ENCODE assay signal across 25 mouse cellular contexts in genomic region chr11:58357844-58358534, GRCm38 (mm10). TPM values are rescaled to one million over a fixed set of nuclear protein-coding genes. Genes with fewer than 3 reads are reported as not detected.
DNase-seq lines count a peak whose midpoint lies in the region; ATAC-seq lines count a peak whose summit lies in the region.
"Had no signal": no experiment of that assay in that cellular context is flagged by ENCODE, and none has a peak within 500 bp of the region (broad histone marks: within the 10 kb centered on the region; RNA-seq: fewer than 3 reads in every experiment).

No protein-coding gene starts in this region.

- no peaks in the 10 kb centered on the region for H3K9me3 ChIP-seq in kidney, embryonic 15.5 days (replicated peaks)
- H3K9me3 ChIP-seq in liver, embryonic 15.5 days (replicated peaks) = no peaks in the 10 kb centered on the region
- H3K9me3 ChIP-seq in liver, embryonic 12.5 days (replicated peaks) = no peaks in the 10 kb centered on the region
- no peaks in the 10 kb centered on the region for H3K9me3 ChIP-seq in forebrain, embryonic 13.5 days (replicated peaks)
- H3K9me3 ChIP-seq: embryonic facial prominence, embryonic 12.5 days; heart, embryonic 15.5 days; neural tube, embryonic 13.5 days had no signal

- no peaks in the 10 kb centered on the region for H3K36me3 ChIP-seq in kidney, embryonic 15.5 days
- H3K36me3 ChIP-seq in liver, embryonic 15.5 days (replicated peaks) = no peaks in the 10 kb centered on the region
- no peaks in the 10 kb centered on the region for H3K36me3 ChIP-seq in liver, embryonic 12.5 days
- no peaks in the 10 kb centered on the region for H3K36me3 ChIP-seq in forebrain, embryonic 13.5 days (ENCODE audit: poor library complexity, severe bottlenecking)
- H3K36me3 ChIP-seq: embryonic facial prominence, embryonic 12.5 days; heart, embryonic 15.5 days; neural tube, embryonic 13.5 days had no signal

- ATAC-seq in kidney, embryonic 15.5 days (replicated peaks; ENCODE audit: low FRiP score) = no peak
- ATAC-seq in liver, embryonic 15.5 days (ENCODE audit: insufficient read depth) = no peak
- ATAC-seq in liver, embryonic 12.5 days = no peak
- peak; percentile 51 for ATAC-seq in megakaryocyte progenitor cell, adult 5-6 weeks (replicated peaks; ENCODE audit: poor library complexity)
- ATAC-seq in forebrain, embryonic 13.5 days = no peak
- ATAC-seq: forebrain, embryonic 16.5 days; hindbrain, embryonic 16.5 days; lung, postnatal 0 days had no signal

- 84% methylated on average over 6 of the region's 6 CpGs for WGBS in kidney, embryonic 15.5 days
- WGBS in liver, embryonic 15.5 days (ENCODE audit: insufficient replicate concordance) = 57% methylated on average over 6 of the region's 6 CpGs
- WGBS in liver, embryonic 12.5 days (ENCODE audit: insufficient replicate concordance) = 63% methylated on average over 6 of the region's 6 CpGs
- WGBS in forebrain, embryonic 13.5 days = 83% methylated on average over 6 of the region's 6 CpGs

- H3K4me2 ChIP-seq in kidney, embryonic 15.5 days = no peak overlapping the region
- H3K4me2 ChIP-seq in liver, embryonic 15.5 days = no peak overlapping the region
- no peak overlapping the region for H3K4me2 ChIP-seq in liver, embryonic 12.5 days
- H3K4me2 ChIP-seq in forebrain, embryonic 13.5 days = no peak overlapping the region
- H3K4me2 ChIP-seq: embryonic facial prominence, embryonic 12.5 days; heart, embryonic 15.5 days; neural tube, embryonic 13.5 days had no signal

- H3K27ac ChIP-seq in kidney, embryonic 15.5 days = no peak overlapping the region
- H3K27ac ChIP-seq in liver, embryonic 15.5 days (replicated peaks) = 0 out of 2 replicates have a peak overlapping the region, but pooled peaks have one; percentile 15
- H3K27ac ChIP-seq in liver, embryonic 12.5 days = no peak overlapping the region
- H3K27ac ChIP-seq in forebrain, embryonic 13.5 days = no peak overlapping the region
- H3K27ac ChIP-seq: embryonic facial prominence, embryonic 12.5 days; heart, adult 2 months; heart, embryonic 15.5 days; neural tube, embryonic 13.5 days had no signal

- H3K4me1 ChIP-seq in kidney, embryonic 15.5 days = no peaks in the 10 kb centered on the region
- H3K4me1 ChIP-seq in liver, embryonic 15.5 days (replicated peaks) = peaks cover 51% of the 10 kb centered on the region
- H3K4me1 ChIP-seq in liver, embryonic 12.5 days = peaks cover 53% of the 10 kb centered on the region
- no peaks in the 10 kb centered on the region for H3K4me1 ChIP-seq in forebrain, embryonic 13.5 days
- H3K4me1 ChIP-seq: heart, embryonic 15.5 days; neural tube, embryonic 13.5 days had no signal

- no peak overlapping the region for H3K4me3 ChIP-seq in kidney, embryonic 15.5 days (replicated peaks)
- no peak overlapping the region for H3K4me3 ChIP-seq in liver, embryonic 15.5 days (replicated peaks)
- H3K4me3 ChIP-seq in liver, embryonic 12.5 days = no peak overlapping the region
- no peak overlapping the region for H3K4me3 ChIP-seq in forebrain, embryonic 13.5 days
- H3K4me3 ChIP-seq: embryonic facial prominence, embryonic 12.5 days; heart, adult 2 months; heart, embryonic 15.5 days; neural tube, embryonic 13.5 days had no signal

- H3K27me3 ChIP-seq in kidney, embryonic 15.5 days = no peaks in the 10 kb centered on the region
- H3K27me3 ChIP-seq in liver, embryonic 15.5 days = no peaks in the 10 kb centered on the region
- H3K27me3 ChIP-seq in liver, embryonic 12.5 days (replicated peaks) = peaks cover 7% of the 10 kb centered on the region; the same call in 1 of the 2 replicates
- H3K27me3 ChIP-seq in forebrain, embryonic 13.5 days = no peaks in the 10 kb centered on the region
- H3K27me3 ChIP-seq: embryonic facial prominence, embryonic 12.5 days; heart, embryonic 15.5 days; neural tube, embryonic 13.5 days had no signal

- no peak overlapping the region for H3K9ac ChIP-seq in kidney, embryonic 15.5 days
- H3K9ac ChIP-seq in liver, embryonic 15.5 days = no peak overlapping the region
- no peak overlapping the region for H3K9ac ChIP-seq in liver, embryonic 12.5 days
- no peak overlapping the region for H3K9ac ChIP-seq in forebrain, embryonic 13.5 days
- H3K9ac ChIP-seq: embryonic facial prominence, embryonic 12.5 days; heart, embryonic 15.5 days; neural tube, embryonic 13.5 days had no signal

- DNase-seq in kidney, adult 8-10 months = peak; percentile 16 to 22
- DNase-seq in lung, adult 18-20 months = no peak
- DNase-seq: B cell, adult 2 months; cerebellum, adult 11-12 months; gastrocnemius, postnatal 25 days; heart, adult 2 months; heart, postnatal 4 days; layer of hippocampus, postnatal 36 days; midbrain, embryonic 14.5 days; thymus, postnatal 4 days had no signal

RNA-seq across cellular contexts. Expression of gene Lypd8, which starts 20.9 kb away (rescaled TPM):
- polyA plus RNA-seq in kidney, embryonic 15.5 days (2015; fragmentation: Nextera tagmentation; extraction: Ambion mirVana) = 0.23 and 4.5 TPM in 2 replicates
- 0.97 and 1.5 TPM in 2 replicates for polyA plus RNA-seq in liver, embryonic 15.5 days (2015; fragmentation: Nextera tagmentation; extraction: Ambion mirVana)
- polyA plus RNA-seq in liver, embryonic 12.5 days (2016; fragmentation: Nextera tagmentation; extraction: Ambion mirVana) = 0.19 TPM in 1 of 2 replicates, not detected in the other
- total RNA-seq in megakaryocyte progenitor cell, adult 5-6 weeks (2015) = not detected in 2 replicates
- not detected in 2 replicates for total RNA-seq in megakaryocyte progenitor cell, adult 5-6 weeks (2017)
- 0.31 TPM in 1 of 2 replicates, not detected in the other for polyA plus RNA-seq in forebrain, embryonic 13.5 days (2015; fragmentation: Nextera tagmentation; extraction: Ambion mirVana)
- total RNA-seq: adrenal gland, postnatal 36 days; gastrocnemius, postnatal 25 days; heart, adult 2 months; heart, postnatal 4 days; left cerebral cortex, postnatal 36 days; liver, adult 2 months; megakaryocyte, adult 5-6 weeks had no signal
- polyA plus RNA-seq: embryonic facial prominence, embryonic 12.5 days; forebrain, embryonic 16.5 days; heart, embryonic 15.5 days; hindbrain, embryonic 16.5 days; lung, postnatal 0 days; midbrain, embryonic 14.5 days; neural tube, embryonic 13.5 days had no signal

RNA-seq across cellular contexts. Expression of gene Sh3bp5l, which starts 27.5 kb away (rescaled TPM):
- polyA plus RNA-seq in kidney, embryonic 15.5 days (2015; fragmentation: Nextera tagmentation; extraction: Ambion mirVana) = 34.2 and 37.0 TPM in 2 replicates
- 16.7 and 19.0 TPM in 2 replicates for polyA plus RNA-seq in liver, embryonic 15.5 days (2015; fragmentation: Nextera tagmentation; extraction: Ambion mirVana)
- polyA plus RNA-seq in liver, embryonic 12.5 days (2016; fragmentation: Nextera tagmentation; extraction: Ambion mirVana) = 19.8 and 19.9 TPM in 2 replicates
- 2.5 and 4.1 TPM in 2 replicates for total RNA-seq in megakaryocyte progenitor cell, adult 5-6 weeks (2015)
- total RNA-seq in megakaryocyte progenitor cell, adult 5-6 weeks (2017) = 12.8 and 31.6 TPM in 2 replicates
- polyA plus RNA-seq in forebrain, embryonic 13.5 days (2015; fragmentation: Nextera tagmentation; extraction: Ambion mirVana) = 43.9 and 48.0 TPM in 2 replicates

RNA-seq across cellular contexts. Expression of gene Zfp672, which starts 27.9 kb away (rescaled TPM):
- 36.2 and 40.4 TPM in 2 replicates for polyA plus RNA-seq in kidney, embryonic 15.5 days (2015; fragmentation: Nextera tagmentation; extraction: Ambion mirVana)
- polyA plus RNA-seq in liver, embryonic 15.5 days (2015; fragmentation: Nextera tagmentation; extraction: Ambion mirVana) = 35.0 and 36.0 TPM in 2 replicates
- 50.1 and 50.4 TPM in 2 replicates for polyA plus RNA-seq in liver, embryonic 12.5 days (2016; fragmentation: Nextera tagmentation; extraction: Ambion mirVana)
- 31.0 and 31.6 TPM in 2 replicates for total RNA-seq in megakaryocyte progenitor cell, adult 5-6 weeks (2015)
- total RNA-seq in megakaryocyte progenitor cell, adult 5-6 weeks (2017) = 23.2 and 26.4 TPM in 2 replicates
- polyA plus RNA-seq in forebrain, embryonic 13.5 days (2015; fragmentation: Nextera tagmentation; extraction: Ambion mirVana) = 38.1 and 40.5 TPM in 2 replicates

RNA-seq across cellular contexts. Expression of gene Zfp692, which starts 51.1 kb away (rescaled TPM):
- 29.1 and 30.5 TPM in 2 replicates for polyA plus RNA-seq in kidney, embryonic 15.5 days (2015; fragmentation: Nextera tagmentation; extraction: Ambion mirVana)
- 9.4 and 11.5 TPM in 2 replicates for polyA plus RNA-seq in liver, embryonic 15.5 days (2015; fragmentation: Nextera tagmentation; extraction: Ambion mirVana)
- polyA plus RNA-seq in liver, embryonic 12.5 days (2016; fragmentation: Nextera tagmentation; extraction: Ambion mirVana) = 18.2 and 18.5 TPM in 2 replicates
- 22.7 and 27.3 TPM in 2 replicates for total RNA-seq in megakaryocyte progenitor cell, adult 5-6 weeks (2015)
- total RNA-seq in megakaryocyte progenitor cell, adult 5-6 weeks (2017) = 33.0 and 36.8 TPM in 2 replicates
- polyA plus RNA-seq in forebrain, embryonic 13.5 days (2015; fragmentation: Nextera tagmentation; extraction: Ambion mirVana) = 28.9 and 31.4 TPM in 2 replicates

Comparison
In these comparisons a context has a peak if more than half of its experiments do, and no peak if none do; other contexts are left out.
1. DNase-seq: peak in kidney, adult 8-10 months (2 of 2); none in lung, adult 18-20 months (0 of 2).